Mouse (Mus musculus) granulocyte monocyte progenitor cell, adult 5-6 weeks (primary cell): ENCODE data around the gene Tmem97. TPM values are rescaled to one million over a fixed set of nuclear protein-coding genes. Genes with fewer than 3 reads are reported as not detected.
"Not testable (repeated sequence)": the region's sequence is repeated elsewhere in the genome, so short reads cannot be mapped to it uniquely, and the experiment has no call there.

Source experiments
- ATAC-seq: replicated peaks from 2 replicates; pipeline ENCODE4 v1.8.0; 2016; ENCODE audit warnings: mild to moderate bottlenecking, moderate TSS enrichment, inconsistent platforms; ENCODE audit not compliant: poor library complexity, severe bottlenecking
- total RNA-seq, 2 experiments: library from RNA; stranded (forward) in 1 of 2; stranded (reverse) in 1 of 2; fragments of 200-712, 200-1000 nt in 1 of 2; fragments of >200 nt in 1 of 2; fragmentation: Nextera tagmentation in 1 of 2; gene quantifications; 2 replicates each; pipeline ENCODE4 v1.2.3; 2014 to 2017

The Tmem97 gene
- total RNA-seq (2014; fragmentation: Nextera tagmentation) (89.3 and 102 TPM in 2 replicates), total RNA-seq (2017) (71.9 and 93.9 TPM in 2 replicates)

DNA sequence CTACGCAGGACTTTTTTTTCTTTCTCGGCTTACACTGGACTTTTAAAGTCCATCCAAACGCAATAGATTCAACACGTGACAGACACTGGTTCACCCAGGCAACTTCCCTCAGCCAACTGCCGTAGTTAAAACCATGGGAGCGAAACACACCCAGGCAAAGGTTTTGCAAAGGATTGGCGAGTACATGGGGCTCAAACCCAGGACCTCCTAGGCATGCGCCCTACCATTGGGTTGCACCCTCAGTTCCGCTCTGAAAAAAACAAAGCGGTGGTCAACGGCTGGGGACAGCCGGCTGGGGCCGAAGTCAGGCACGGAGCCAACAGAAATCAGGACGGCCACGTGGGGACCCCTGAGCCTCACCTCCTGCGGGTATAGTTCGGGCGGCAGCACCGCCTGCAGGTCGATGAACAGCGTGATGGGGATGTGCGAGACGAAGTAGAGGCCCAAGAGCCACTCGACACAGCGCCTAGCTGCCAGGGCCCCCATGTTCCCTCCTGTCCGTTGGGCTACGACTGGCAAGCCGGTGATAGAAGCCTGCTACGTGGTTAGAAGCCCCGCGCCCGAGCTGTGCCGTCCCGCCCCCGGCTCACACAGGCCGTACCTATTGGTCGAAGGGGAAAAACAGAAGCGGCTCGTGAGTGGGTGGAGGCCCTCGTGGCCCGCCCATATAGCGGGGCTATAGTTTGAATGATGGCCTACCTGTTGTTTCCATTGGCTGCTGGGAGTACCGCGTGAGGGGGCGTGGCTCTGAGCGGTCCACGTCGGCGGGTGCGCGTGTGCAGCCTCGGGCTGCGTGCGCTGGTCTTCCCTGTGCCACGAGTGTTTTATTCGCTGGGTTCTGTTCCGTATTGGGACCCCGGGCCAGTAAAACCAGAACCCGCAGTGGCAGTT lies at the start of gene Tmem97:
Gene Tmem97 (minus strand): TSS at position 610 of the 891 bp plus-strand sequence.
- peak; percentile 97 for ATAC-seq

DNA sequence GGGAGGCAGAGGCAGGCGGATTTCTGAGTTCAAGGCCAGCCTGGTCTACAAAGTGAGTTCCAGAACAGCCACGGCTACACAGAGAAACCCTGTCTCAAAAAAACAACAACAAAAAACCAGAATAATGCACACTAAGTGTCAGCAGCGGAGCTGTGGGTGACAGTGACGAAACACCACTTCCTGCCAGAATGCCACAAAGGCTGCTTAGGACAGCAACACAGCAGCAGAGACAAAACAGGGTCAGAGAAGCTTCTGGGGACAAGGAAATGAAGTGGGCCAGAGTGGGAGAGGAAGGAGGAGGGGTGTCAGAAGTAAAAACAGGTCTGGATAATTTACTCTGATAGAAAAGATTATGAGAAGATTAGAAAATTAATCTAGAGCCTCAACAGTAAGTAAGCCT lies 49.5 kb upstream of the Tmem97 start:
- ATAC-seq: peak; percentile 97

DNA sequence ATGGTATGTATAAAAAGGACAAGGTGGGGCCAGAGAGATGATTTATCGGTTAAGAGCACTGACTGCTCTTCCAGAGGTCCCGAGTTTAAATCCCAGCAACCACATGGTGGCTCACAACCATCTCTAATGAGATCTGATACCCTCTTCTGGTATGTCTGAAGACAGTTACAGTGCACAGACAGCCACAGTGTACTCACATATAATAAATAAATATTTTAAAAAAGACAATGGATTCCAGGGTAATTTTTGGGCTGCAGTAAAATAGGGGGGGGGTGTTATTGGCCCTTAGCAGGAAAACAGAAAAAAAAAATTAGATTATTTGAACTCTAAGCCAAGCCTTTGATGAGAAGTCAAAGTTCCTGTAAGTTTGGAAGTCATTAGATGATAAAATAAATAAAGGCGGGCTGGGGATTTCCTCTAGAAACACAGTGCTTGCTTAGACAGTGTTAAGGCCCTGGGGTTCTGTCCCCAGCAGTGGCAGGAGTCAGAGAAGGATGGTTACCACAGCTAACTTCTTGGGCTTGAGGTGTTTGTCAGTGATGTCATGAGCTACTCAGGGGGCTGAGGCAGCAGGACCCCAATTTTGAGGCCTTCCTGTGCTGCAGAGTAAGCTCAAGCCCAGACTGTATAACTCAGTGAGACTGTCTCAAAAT lies 48.3 kb upstream of the Tmem97 start:
- no peak for ATAC-seq

DNA sequence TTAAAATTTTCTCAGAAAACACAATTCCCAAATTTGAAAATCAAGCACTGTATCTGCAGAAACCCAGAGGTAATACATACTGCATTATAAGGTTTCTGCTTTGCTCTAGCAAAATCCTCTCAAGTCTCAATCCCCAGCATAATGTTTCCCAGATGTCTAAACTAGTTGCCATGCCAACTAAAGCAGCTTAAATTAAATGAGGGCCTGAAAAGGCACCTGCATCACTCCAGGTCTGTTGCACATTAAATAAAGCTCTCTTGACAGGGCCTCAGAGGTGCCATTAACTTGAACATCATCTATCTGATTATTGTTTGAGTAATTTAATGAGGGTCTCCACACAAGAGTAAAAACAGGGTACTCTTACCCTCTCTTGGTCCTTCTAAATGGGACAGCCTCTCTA lies 46.2 kb upstream of the Tmem97 start:
- ATAC-seq: no peak

DNA sequence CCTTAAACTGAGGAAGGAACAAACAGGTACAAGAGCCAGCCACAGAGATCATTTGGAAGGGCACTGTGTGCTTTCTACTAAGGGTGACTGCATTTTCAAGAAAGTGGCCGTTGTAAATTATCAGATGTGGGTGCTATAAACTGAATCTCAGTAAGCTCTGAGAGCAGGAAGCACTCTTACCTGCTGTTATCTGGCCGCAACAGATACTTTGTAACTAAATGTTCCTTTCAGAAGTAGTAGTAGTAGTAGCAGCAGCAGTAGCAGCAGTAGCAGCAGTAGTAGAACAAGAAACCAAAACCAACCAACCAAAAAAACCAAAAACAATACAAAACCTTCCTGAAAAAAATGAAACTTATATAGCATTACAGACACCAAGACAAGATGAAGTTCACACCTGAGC lies 45.2 kb upstream of the Tmem97 start:
- ATAC-seq: no peak

DNA sequence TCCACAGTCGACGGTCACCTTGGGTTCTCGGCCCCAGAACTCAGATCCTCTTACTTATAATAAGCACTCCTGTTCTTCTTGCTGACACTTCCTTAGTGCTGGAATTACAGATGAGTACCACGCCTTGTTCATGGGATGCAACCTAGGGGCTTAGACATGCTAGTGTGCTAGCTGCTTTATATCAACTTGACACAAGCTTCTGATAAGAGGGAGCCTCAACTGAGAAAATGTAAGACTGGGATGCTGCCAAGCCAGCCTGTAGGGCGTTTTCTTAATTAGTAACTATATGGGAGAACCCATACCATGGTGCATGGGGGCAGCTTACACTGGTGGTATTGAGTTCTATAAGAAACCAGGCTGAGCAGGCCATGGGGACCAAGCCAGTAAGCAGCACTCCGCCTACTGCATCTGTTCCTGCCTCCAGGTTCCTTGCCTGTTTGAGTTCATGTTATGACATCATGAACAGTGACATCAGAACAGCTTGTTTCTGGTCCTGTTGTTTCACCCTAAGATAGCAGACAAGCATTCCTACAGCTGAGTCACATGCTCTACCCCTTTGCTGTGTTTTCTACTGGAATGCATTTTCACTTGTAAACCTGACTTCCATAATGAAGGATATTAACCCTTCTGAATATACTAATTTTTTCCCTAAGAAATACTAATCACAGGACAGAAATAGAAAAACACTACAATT lies 43.8 kb upstream of the Tmem97 start:
- no peak for ATAC-seq

DNA sequence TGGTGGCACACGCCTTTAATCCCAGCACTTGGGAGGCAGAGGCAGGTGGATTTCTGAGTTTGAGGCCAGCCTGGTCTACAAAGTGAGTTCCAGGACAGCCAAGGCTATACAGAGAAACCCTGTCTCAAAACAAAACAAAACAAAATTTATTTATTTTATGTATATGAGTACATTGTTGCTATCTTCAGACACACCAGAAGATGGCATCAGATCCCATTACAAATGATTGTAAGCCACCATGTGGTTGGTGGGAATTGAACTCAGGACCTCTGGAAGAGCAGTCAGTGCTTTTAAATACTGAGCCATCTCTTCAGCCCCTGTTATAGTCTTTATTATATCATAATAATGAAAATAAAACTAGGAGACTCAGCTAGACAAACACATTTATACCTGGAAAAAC lies 37.1 kb upstream of the Tmem97 start:
- ATAC-seq: not testable (repeated sequence)

DNA sequence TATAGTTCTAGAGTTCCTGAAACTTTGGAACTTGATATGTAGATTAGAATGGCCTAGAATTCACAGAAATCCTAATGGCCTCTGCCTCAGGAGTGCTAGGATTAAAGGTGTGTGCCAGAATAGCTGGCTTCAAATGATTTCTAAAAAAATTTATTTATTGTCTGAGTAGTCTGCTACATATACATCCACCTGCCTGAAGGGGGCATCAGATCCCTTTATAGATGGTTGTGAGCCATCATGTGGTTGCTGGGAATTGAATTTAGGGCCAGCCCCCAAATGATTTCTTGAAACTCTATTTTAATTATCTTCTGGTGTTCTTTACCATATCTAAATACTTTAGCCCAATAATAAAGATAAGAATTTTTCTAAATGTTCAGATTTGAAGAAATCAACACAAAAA lies 35.5 kb upstream of the Tmem97 start:
- ATAC-seq: no peak

DNA sequence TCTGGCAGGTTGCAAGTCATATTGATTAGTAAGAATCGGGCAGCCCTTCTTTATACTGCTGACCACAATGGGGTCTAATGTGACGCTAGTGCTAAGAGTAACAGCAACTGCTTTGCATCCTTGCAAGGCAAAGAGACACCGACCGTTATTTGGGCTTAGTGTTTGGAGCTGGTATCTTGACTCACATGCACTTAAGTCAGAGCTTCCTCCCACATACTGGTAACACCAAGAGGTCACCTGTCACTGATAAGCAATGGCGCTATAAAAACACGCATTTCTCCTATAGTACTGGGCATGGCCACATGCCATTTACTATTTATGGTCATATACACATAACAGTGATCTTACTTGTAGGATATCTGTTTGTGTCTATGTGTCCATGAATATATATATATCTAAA lies 32.3 kb upstream of the Tmem97 start:
- no peak for ATAC-seq

DNA sequence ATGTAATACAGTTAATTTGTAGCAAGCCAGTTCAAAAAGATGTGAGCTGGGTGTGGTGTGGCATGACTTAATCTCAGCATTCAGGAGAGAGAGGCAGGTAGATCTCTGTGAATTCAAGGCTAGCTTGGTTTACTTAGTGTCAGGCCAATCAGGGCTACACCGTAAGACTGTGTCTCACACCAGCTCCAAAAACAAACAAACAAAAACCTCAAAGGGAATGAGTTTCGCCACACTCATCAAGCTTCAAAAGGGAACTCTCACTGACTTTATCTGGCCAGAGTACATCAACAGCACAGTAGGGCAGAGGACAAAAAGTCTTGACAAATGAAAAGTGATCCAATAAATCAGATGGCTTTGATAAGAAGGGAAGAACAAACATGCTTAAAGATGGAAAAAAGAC lies 24.4 kb upstream of the Tmem97 start:
- ATAC-seq: no peak

DNA sequence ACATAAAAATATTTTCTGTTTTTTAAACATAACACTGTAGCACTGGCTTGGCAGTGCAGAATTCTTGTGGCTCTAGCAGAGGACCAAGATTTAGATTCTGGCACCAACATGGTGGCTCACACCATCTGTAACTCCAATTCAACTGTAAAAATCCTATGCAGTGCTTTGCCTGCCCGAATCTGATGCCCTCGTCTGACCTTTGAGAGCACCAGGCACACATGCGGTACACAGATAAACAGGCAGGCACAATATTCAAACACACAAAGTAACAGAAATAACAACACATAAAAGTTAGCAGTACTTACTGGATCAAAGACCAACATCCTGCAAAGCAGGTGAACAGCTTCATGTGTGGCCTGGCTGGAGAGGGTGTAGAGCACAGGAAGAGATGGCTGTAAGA lies 24.0 kb upstream of the Tmem97 start:
- no peak for ATAC-seq

DNA sequence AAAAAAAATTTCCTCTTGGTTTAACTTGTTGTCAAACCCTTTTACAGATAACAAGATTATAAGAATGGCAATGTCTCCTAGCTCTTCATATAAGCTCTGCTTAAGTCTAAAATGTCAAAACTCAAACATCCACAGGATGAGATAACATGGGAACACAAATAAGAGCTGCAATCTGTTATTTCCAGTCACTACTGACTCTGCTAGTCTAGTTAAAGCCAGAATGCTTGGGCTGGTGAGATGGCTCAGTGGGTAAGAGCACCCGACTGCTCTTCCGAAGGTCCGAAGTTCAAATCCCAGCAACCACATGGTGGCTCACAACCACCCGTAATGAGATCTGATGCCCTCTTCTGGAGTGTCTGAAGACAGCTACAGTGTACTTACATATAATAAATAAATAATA lies 23.5 kb upstream of the Tmem97 start:
- not testable (repeated sequence) for ATAC-seq

DNA sequence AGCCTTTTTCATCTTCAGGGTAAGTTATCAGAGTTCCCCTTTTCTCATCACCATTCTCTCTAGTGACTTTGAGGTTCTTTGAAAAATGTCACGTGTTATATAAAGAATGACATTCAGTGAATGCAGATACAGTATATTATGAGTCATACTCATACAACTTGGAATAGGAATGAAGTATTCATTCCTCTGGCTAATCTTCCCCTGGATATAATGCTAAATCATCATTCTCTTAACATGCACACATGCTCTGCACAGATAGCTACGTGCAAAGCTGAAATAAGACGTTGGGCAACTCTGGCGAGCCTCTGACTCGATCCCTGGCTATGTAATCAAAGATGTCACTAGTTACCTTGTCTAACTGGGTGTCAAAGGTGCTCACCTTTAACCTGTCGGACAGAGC lies 21.3 kb upstream of the Tmem97 start:
- ATAC-seq: no peak

DNA sequence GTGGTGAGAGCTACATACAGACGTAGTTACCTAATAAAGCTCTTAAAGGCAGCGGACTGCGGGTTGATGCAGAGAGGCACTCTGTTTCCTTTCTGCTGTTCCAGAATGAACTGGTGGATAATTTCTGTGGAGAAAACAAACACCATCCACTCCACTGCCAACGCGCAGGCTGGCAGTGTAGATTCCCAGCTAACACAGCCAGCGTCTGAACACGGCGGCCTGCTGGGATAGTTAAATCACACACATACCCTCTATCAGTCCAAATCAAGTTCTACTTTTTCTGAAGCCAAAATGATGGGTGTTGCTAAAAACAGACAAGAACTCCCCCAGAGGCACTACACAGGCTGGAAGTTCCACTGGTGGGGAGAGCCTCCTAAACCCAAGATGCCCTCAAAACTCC lies 20.9 kb upstream of the Tmem97 start:
- no peak for ATAC-seq

DNA sequence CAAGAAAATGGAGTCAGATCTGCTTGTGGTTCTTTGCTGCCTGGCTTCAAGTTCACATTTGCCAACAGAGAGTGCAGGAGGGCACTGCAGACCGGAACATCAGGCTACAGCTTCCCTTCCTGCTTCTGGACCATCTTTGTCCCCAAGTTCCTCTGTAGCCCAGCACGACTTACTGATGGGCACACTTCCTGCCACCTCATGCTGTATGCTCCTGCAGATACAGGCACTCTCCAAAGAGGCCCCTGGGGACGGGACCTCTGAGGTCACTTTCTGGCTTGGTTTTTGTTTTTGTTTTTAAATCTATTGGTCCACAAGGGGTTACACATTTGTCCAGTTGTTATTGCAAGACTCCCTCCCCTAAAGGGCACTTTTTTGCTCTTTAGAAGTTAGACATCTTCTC lies 19.2 kb upstream of the Tmem97 start:
- ATAC-seq: 0 out of 2 replicates have a peak, but pooled peaks have one; percentile 33

DNA sequence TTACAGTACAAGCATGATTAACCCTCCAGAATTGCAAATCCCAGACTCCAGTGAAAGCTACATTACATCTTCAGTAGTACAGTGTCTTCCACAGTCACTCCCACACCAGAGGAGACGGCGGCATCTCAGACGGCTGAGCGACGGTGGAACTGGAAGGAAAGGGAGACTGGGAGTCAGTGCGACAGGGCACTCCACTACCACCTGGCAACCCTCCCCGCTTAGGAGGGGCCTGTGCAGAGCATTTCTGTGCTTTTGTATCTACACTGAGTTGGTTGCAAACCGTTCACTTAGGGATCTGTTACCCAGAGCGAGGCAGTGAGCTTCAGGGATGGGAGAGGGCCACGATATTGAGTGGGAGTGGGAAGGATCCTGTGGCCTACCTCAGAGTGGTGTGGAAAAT lies 18.2 kb upstream of the Tmem97 start:
- ATAC-seq: no peak

DNA sequence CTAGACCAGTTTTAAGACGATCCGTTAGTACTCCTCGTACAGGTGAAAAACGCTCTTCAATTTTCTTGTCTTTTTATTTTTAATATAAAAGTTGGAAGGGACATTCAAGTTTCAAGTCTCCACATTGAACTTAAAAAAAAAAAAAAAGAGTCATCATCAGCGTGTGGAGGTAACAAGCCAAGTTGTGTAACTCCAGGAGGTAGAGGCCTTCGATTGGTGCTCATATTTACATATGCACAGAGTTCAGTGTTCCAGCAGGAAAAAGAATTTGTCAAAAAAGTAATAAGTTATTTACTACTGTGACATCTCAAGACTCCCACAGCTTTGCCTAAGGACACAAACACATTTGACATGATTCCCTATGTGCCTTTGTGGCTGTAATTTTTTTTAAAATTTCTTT lies 17.0 kb upstream of the Tmem97 start:
- ATAC-seq: no peak

DNA sequence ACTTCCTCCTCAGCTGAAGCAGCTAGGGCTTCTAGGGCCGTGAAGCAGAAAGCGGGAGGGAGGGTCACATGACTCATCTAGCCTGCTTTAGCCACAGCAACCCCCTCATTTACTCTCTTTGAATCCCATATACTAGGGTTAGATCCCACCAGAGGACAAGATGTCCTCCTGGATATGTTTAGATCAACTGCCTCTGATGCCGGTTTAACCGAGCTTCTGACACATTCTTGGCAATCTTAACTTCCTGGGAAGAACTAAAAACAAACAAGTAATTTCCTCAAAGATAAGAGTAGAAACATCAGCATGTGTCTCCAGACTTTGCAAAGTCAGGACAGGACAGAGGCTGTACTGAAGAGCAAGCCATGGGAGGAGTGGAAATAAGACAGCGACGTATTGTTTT lies 16.2 kb upstream of the Tmem97 start:
- no peak for ATAC-seq

DNA sequence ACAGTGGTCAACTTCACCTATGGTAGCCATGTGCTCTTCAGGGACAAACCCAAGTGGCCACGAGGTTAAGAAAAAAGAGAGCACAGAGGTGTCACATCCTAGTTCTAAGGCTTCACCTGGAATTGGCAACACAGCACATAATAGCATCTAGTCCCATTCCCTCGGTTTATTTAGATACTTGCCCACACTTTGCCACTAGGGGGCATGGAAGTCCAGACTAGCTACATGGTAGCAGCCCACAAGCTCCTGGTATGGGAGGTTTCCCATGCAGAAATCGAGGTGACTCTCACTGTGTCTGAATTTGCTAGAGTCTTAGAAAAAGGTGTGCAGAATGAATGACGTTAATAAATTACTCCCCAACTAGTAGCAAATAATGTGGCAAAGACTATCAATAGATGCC lies 9.9 kb upstream of the Tmem97 start:
- ATAC-seq: peak; percentile 82

DNA sequence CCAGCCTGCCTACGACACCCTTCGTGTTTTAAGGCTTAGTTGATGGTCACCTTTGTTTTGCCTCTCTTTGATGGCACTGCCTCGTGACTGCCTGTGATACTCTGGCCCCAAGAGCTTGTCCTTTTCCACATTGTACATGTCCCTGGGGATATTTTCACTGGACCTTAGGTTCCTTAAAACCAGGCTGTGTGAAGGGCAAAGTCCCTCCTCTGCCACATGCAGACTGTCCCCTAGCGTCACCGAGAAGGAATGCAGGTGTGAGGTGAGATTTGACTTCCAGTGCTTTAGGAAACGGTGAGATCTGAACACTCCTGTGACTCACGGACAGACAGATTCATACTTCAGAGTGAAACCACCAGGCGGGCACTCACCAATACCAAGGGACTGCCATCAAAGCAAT lies 6.7 kb upstream of the Tmem97 start:
- ATAC-seq: 0 out of 2 replicates have a peak, but pooled peaks have one; percentile 25

DNA sequence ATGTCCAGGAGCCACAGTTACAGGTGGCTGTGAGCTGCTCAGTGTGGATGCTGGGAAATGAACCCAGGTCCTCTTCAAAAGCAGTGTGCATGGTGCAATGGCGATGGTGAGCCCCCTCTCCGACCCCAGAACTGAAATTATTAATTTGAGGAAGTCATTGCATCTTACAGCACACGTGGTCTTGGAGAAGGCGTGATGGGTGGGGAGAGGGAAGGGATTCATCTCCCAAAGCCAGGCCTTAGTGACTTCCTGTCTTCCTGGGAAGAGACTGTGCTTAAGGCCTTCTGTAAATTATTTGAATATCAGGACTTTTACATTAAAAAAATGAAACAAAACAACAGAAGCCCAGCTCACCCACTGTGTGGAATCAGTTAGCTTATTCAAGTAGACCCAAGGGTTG lies 5.5 kb upstream of the Tmem97 start:
- ATAC-seq: no peak
